10 mouse cellular contexts compared by ENCODE assay signal in the genomic region with DNA sequence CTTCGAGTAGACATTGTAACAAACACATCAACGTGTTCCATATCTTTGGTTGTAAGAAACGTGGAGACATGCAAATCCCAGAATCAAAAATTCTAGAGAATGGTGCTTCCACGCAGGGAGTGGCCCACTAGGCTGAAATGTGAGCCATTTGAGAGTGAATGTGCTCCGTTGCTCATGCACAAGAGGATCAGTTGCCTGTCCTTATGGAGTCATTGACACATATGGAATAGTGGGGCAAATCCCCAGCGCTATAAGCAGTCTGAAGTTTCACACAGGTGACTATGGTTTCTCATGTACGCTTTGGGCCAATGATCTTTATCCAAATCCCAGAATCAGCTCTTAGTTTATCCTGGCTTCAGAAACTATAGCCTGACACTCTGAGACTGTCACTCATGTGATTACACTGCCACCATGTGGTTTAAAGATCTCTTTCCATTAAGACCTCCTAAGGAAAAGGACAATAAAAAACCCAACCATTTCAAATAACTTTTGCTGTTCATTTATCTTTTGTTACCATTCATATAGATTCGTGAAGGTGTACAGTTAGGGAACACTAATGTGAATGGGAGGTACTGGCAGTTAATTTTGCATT.
A peak's percentile ranks its signal among the peaks of the same experiment; 100 is the strongest.
DNase-seq lines count a peak whose midpoint lies in the region; ATAC-seq and TF ChIP-seq lines count a peak whose summit lies in the region.
"Had no signal": no experiment of that assay in that cellular context is flagged by ENCODE, and none has a peak within 500 bp of the region (broad histone marks: within the 10 kb centered on the region; RNA-seq: fewer than 3 reads in every experiment).

No protein-coding gene starts in this region.

- no peak overlapping the region for H3K27ac ChIP-seq in kidney, adult 2 months (ENCODE audit: insufficient read depth, low read depth, low read length)
- no peak overlapping the region for H3K27ac ChIP-seq in kidney, embryonic 15.5 days
- H3K27ac ChIP-seq: liver, embryonic 15.5 days had no signal

- no peak overlapping the region for H3K4me2 ChIP-seq in kidney, embryonic 15.5 days
- H3K4me2 ChIP-seq: liver, embryonic 15.5 days had no signal

- no peak for TF ChIP-seq CTCF in kidney, adult 2 months (conservative IDR thresholded peaks at IDR 0.05; ENCODE audit: insufficient read depth, insufficient read length, low read depth, low read length)

- no peak for ATAC-seq in kidney, embryonic 15.5 days (replicated peaks; ENCODE audit: low FRiP score)
- ATAC-seq in megakaryocyte progenitor cell, adult 5-6 weeks (replicated peaks; ENCODE audit: poor library complexity) = no peak

- peak; percentile 39 for DNase-seq in kidney, adult 2 months
- DNase-seq in 416B (ENCODE audit: low read depth) (peak; percentile 35), R1 (ENCODE audit: low read depth, low spot score) (peak; percentile 33)
- DNase-seq in hindlimb bud, embryonic 11.5 days (ENCODE audit: extremely low spot score, low read depth, low spot score) = peak; percentile 26
- DNase-seq in urinary bladder, adult 2 months (ENCODE audit: low spot score) = no peak
- DNase-seq in layer of hippocampus, postnatal 25 days (ENCODE audit: extremely low spot score in 1 of 2, low spot score in 1 of 2) = no peak
- DNase-seq: heart, adult 11 months had no signal

- H3K4me3 ChIP-seq in kidney, adult 2 months (ENCODE audit: insufficient read depth, low read depth, low read length) = no peak overlapping the region
- H3K4me3 ChIP-seq in kidney, embryonic 15.5 days (replicated peaks) = no peak overlapping the region
- H3K4me3 ChIP-seq: liver, embryonic 15.5 days had no signal

- no peaks in the 10 kb centered on the region for H3K27me3 ChIP-seq in kidney, adult 2 months (replicated peaks; ENCODE audit: control insufficient read depth, insufficient read depth, low read length)
- H3K27me3 ChIP-seq in kidney, embryonic 15.5 days = peaks cover 6% of the 10 kb centered on the region; the same call in 1 of the 2 replicates
- H3K27me3 ChIP-seq: liver, embryonic 15.5 days had no signal

- no peak for TF ChIP-seq POLR2A in kidney, adult 2 months (IDR thresholded peaks at IDR 0.05; ENCODE audit: low read depth, low read length)

- 52% methylated on average over 8 of the region's 8 CpGs for WGBS in kidney, adult 2 months
- 59% methylated on average over 8 of the region's 8 CpGs for WGBS in kidney, embryonic 15.5 days

- no peaks in the 10 kb centered on the region for H3K9me3 ChIP-seq in kidney, embryonic 15.5 days (replicated peaks)
- H3K9me3 ChIP-seq: liver, embryonic 15.5 days had no signal

- H3K36me3 ChIP-seq in kidney, adult 2 months (ENCODE audit: control insufficient read depth, insufficient read depth, low read length) = no peaks in the 10 kb centered on the region
- H3K36me3 ChIP-seq in kidney, embryonic 15.5 days = no peaks in the 10 kb centered on the region
- H3K36me3 ChIP-seq: liver, embryonic 15.5 days had no signal

- no peaks in the 10 kb centered on the region for H3K4me1 ChIP-seq in kidney, adult 2 months (ENCODE audit: control insufficient read depth, insufficient read depth, low read length)
- H3K4me1 ChIP-seq in kidney, embryonic 15.5 days = no peaks in the 10 kb centered on the region
- H3K4me1 ChIP-seq: liver, embryonic 15.5 days had no signal

- no peak overlapping the region for H3K9ac ChIP-seq in kidney, embryonic 15.5 days
- H3K9ac ChIP-seq: liver, embryonic 15.5 days had no signal

Comparison
In these comparisons a context has a peak if more than half of its experiments do, and no peak if none do; other contexts are left out.
1. DNase-seq: peak in kidney, adult 2 months (single experiment), 416B (single experiment), R1 (single experiment) and hindlimb bud, embryonic 11.5 days (single experiment); none in urinary bladder, adult 2 months (single experiment) and layer of hippocampus, postnatal 25 days (0 of 2).